Mouse (Mus musculus): ENCODE measurements at regions not wholly inside any gene's neighbourhood (a gene's known extent, or its start where the extent isn't known, plus 50 kb on each side); places are given as distances from the start of the nearest gene placed in this dataset.

DNA sequence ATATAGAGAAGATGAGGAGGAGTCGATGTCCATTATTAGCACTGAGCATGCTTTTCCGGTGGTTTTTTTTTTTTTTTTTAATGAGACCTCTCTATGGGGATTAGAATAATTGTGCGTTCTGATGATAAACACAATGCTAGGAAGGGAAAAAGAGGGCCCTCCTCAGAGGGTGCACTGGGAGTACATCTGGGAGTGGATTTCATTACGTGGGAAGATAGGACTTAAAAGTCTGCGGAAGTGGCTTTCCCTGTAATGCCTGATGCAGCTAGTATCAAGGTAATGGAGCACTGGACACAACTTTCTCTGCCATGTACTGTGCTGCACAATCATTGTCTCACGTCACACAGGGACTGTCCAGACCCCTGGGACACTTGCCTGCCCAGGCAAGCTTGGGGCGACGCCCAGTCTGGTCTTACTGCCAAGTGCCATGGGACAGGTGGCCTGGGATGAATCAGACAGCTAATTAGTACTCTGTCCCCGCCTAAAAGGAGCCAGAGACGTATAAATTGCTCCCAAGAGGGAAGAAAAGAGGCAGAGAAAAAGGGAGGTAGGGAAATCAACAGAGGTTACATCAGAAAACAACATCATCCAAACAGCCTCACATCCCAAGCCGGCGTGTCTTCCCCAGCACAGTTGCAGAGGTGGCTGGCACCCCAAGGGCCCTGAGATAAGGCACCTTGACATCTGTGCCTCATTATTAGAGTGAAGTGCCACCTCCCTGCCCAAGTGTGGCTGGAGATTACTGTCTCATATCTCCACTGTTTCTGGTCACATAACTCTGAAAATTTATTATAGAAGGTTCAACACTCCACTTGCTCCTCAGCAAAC, 86.0 kb upstream of the Ncam1 start:
- Histone ChIP-seq H3K9ac (ENCODE audit: control insufficient read depth, low read depth, low read length, poor library complexity, severe bottlenecking) (no peak overlapping the region), H3K36me3 (ENCODE audit: control insufficient read depth in 1 of 2, insufficient read depth in 2 of 2, low read length in 2 of 2) (no peaks in the 10 kb centered on the region)
- TF ChIP-seq MEF2A (IDR thresholded peaks at IDR 0.05; ENCODE audit: extremely low read depth, insufficient replicate concordance, low read depth, low read length, poor library complexity, severe bottlenecking), result no peak
- TF ChIP-seq TCF12 (IDR thresholded peaks at IDR 0.05; ENCODE audit: low read depth, low read length), result no peak
- TF ChIP-seq CHD2 (IDR thresholded peaks at IDR 0.05; ENCODE audit: low read length), result no peak
- TF ChIP-seq JUND (IDR thresholded peaks at IDR 0.05; ENCODE audit: low read depth, low read length), result no peak
- no peak for TF ChIP-seq MAX (IDR thresholded peaks at IDR 0.05; ENCODE audit: low read length)
- TF ChIP-seq MAFK (IDR thresholded peaks at IDR 0.05; ENCODE audit: borderline replicate concordance, low read depth, low read length), result no peak
- no peak for TF ChIP-seq GABPA (IDR thresholded peaks at IDR 0.05; ENCODE audit: low read depth, low read length)
- no peak for TF ChIP-seq SMC3 (IDR thresholded peaks at IDR 0.05; ENCODE audit: low read depth, low read length)
- TF ChIP-seq POLR2A (IDR thresholded peaks at IDR 0.05; ENCODE audit: control insufficient read depth in 1 of 2, insufficient read depth in 1 of 2, low read depth in 1 of 2, low read length in 2 of 2, poor library complexity in 1 of 2), result no peak
- no peak for TF ChIP-seq SIN3A (IDR thresholded peaks at IDR 0.05; ENCODE audit: low read length)
- no peak for TF ChIP-seq ZC3H11A (IDR thresholded peaks at IDR 0.05; ENCODE audit: low read depth, low read length)
- TF ChIP-seq NRF1 (IDR thresholded peaks at IDR 0.05; ENCODE audit: insufficient read depth, low read depth, low read length, poor library complexity, severe bottlenecking), result no peak
- TF ChIP-seq UBTF (IDR thresholded peaks at IDR 0.05; ENCODE audit: borderline replicate concordance, insufficient read depth, low read depth, low read length), result no peak
- TF ChIP-seq POLR2AphosphoS2 (IDR thresholded peaks at IDR 0.05; ENCODE audit: low read length), result no peak

GRCm38 (mm10) chr9:49879361-49880128, 80.8 kb upstream of the Ncam1 start:
- no peak for TF ChIP-seq MXI1 (IDR thresholded peaks at IDR 0.05; ENCODE audit: low read depth, low read length)
- TF ChIP-seq KAT2A (conservative IDR thresholded peaks at IDR 0.05; ENCODE audit: low read depth, low read length), result no peak
- no peak for TF ChIP-seq GABPA (IDR thresholded peaks at IDR 0.05; ENCODE audit: low read depth, low read length)
- no peak for TF ChIP-seq BHLHE40 (IDR thresholded peaks at IDR 0.05; ENCODE audit: borderline replicate concordance, low read depth, low read length)
- TF ChIP-seq ZC3H11A (IDR thresholded peaks at IDR 0.05; ENCODE audit: low read depth, low read length), result no peak
- no peak for TF ChIP-seq SIN3A (IDR thresholded peaks at IDR 0.05; ENCODE audit: low read length)
- no peak for TF ChIP-seq USF1 (IDR thresholded peaks at IDR 0.05; ENCODE audit: low read depth, low read length)
- no peak for TF ChIP-seq MAZ (IDR thresholded peaks at IDR 0.05; ENCODE audit: low read depth, low read length)
- no peak for TF ChIP-seq ZKSCAN1 (IDR thresholded peaks at IDR 0.05; ENCODE audit: low read depth, low read length)
- TF ChIP-seq EP300 (IDR thresholded peaks at IDR 0.05; ENCODE audit: low read depth in 1 of 2, low read length in 2 of 2), result no peak
- TF ChIP-seq ELF1 (IDR thresholded peaks at IDR 0.05; ENCODE audit: low read depth, low read length), result no peak
- no peak for TF ChIP-seq MYC (IDR thresholded peaks at IDR 0.05; ENCODE audit: low read depth, low read length)

More for the DNA sequence above, 86.0 kb upstream of the Ncam1 start:
- no peak overlapping the region for H3K4me3 ChIP-seq (ENCODE audit: control insufficient read depth in 1 of 2, insufficient read depth in 1 of 2, low read depth in 2 of 2, low read length in 2 of 2)
- H3K79me2 ChIP-seq (ENCODE audit: control insufficient read depth, insufficient read depth, low read length, poor library complexity), result no peaks in the 10 kb centered on the region
- H3K27me3 ChIP-seq (ENCODE audit: control insufficient read depth in 1 of 2, insufficient read depth in 2 of 2, low read length in 2 of 2), result no peaks in the 10 kb centered on the region
- DNase-seq (ENCODE audit: low read depth, low spot score), result no peak
- no peaks in the 10 kb centered on the region for H3K9me3 ChIP-seq (replicated peaks; ENCODE audit: insufficient read depth, low read length)
- H3K27ac ChIP-seq (ENCODE audit: control insufficient read depth, low read depth, low read length), result no peak overlapping the region
- no peaks in the 10 kb centered on the region for H3K4me1 ChIP-seq (ENCODE audit: control insufficient read depth in 1 of 2, insufficient read depth in 2 of 2, low read length in 2 of 2)

More at GRCm38 (mm10) chr9:49879361-49880128, 80.8 kb upstream of the Ncam1 start:
- H3K27ac ChIP-seq (ENCODE audit: control insufficient read depth, low read depth, low read length), result no peak overlapping the region
- no peaks in the 10 kb centered on the region for H3K9me3 ChIP-seq (replicated peaks; ENCODE audit: insufficient read depth, low read length)
- H3K36me3 ChIP-seq (ENCODE audit: control insufficient read depth in 1 of 2, insufficient read depth in 2 of 2, low read length in 2 of 2), result no peaks in the 10 kb centered on the region
- no peak for DNase-seq (ENCODE audit: low read depth, low spot score)
- no peak overlapping the region for H3K9ac ChIP-seq (ENCODE audit: control insufficient read depth, low read depth, low read length, poor library complexity, severe bottlenecking)
- no peaks in the 10 kb centered on the region for H3K4me1 ChIP-seq (ENCODE audit: control insufficient read depth in 1 of 2, insufficient read depth in 2 of 2, low read length in 2 of 2)
- no peaks in the 10 kb centered on the region for H3K79me2 ChIP-seq (ENCODE audit: control insufficient read depth, insufficient read depth, low read length, poor library complexity)
- H3K4me3 ChIP-seq (ENCODE audit: control insufficient read depth in 1 of 2, insufficient read depth in 1 of 2, low read depth in 2 of 2, low read length in 2 of 2), result no peak overlapping the region
- no peaks in the 10 kb centered on the region for H3K27me3 ChIP-seq (ENCODE audit: control insufficient read depth in 1 of 2, insufficient read depth in 2 of 2, low read length in 2 of 2)

Measured in MEL (cell line).